Mouse (Mus musculus) liver, embryonic 13.5 days (tissue): ENCODE data around the gene Pidd1. TPM values are rescaled to one million over a fixed set of nuclear protein-coding genes. Genes with fewer than 3 reads are reported as not detected.

ENCODE experiments used
- ATAC-seq: fragments of 200-750 bp; cut with Nextera tagmentation; 2 replicates; pipeline ENCODE4 v1.8.0; 2017; ENCODE audit warnings: low read depth, mild to moderate bottlenecking, moderate number of reproducible peaks, moderate library complexity
- DNase-seq: peaks from one replicate; pipeline ENCODE4 v3.0.0; 2022
- H3K27ac ChIP-seq: fragments of 300-500 bp; sonication (generic); 2 replicates; pipeline ENCODE4 v1.5.1; 2015; ENCODE audit warnings: moderate library complexity, mild to moderate bottlenecking, inconsistent platforms
- H3K27me3 ChIP-seq: fragments of 300-500 bp; sonication (generic); 2 replicates; pipeline ENCODE4 v1.6.1; 2015; ENCODE audit warnings: mild to moderate bottlenecking, inconsistent platforms
- H3K36me3 ChIP-seq: fragments of 300-500 bp; sonication (generic); 2 replicates; pipeline ENCODE4 v1.6.1; 2015; ENCODE audit warnings: mild to moderate bottlenecking, inconsistent platforms
- H3K4me1 ChIP-seq: fragments of 300-500 bp; sonication (generic); replicated peaks from 2 replicates; pipeline ENCODE4 v1.6.1; 2015; ENCODE audit warnings: inconsistent platforms
- H3K4me2 ChIP-seq: fragments of 300-500 bp; sonication (generic); 2 replicates; pipeline ENCODE4 v1.6.1; 2015; ENCODE audit warnings: inconsistent platforms, mild to moderate bottlenecking, moderate library complexity
- H3K4me3 ChIP-seq: fragments of 300-500 bp; sonication (generic); replicated peaks from 2 replicates; pipeline ENCODE4 v1.5.1; 2015; ENCODE audit warnings: mild to moderate bottlenecking, inconsistent platforms
- H3K9ac ChIP-seq: fragments of 300-500 bp; sonication (generic); 2 replicates; pipeline ENCODE4 v1.6.1; 2015; ENCODE audit warnings: mild to moderate bottlenecking, inconsistent platforms
- H3K9me3 ChIP-seq: fragments of 300-500 bp; sonication (generic); replicated peaks from 2 replicates; pipeline ENCODE4 v1.6.1; 2016; ENCODE audit warnings: inconsistent platforms
- WGBS: fragments of 180-500 bp; shearing (Covaris S2); methylation state at CpG from one replicate; pipeline ENCODE4 v1.1.7; 2015; ENCODE audit not compliant: insufficient replicate concordance; 5-methylcytosine and 5-hydroxymethylcytosine counted together
- polyA plus RNA-seq: library from polyadenylated mRNA; unstranded; fragments of >200 nt; fragmentation: Nextera tagmentation; extraction: Ambion mirVana; gene quantifications from 2 replicates; pipeline ENCODE4 v1.2.1, GENCODE M21; 2015

Pidd1 gene
- polyA plus RNA-seq, 1 experiment from 2014 or later = 10.9 TPM

DNA sequence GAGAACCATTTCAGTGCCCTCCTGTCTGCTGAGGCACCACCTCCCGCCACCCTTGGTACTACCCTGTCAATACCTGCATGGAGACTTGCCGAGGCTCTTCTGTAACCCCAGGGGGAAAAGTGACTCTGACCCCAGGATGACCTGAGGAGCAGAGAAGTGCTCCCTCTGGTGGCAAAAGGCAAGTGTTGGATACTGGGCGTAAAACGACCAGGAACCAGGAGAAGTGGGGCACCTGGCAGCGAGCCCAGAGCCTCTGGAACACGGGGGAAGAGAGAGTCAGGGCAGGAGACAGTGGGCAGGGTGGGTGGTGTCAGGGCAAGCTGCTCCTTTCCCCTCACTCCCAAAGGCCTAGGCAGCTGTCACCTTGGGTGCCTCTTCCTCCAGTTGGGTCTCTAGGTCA, 3.2 kb downstream of the Pidd1 start:
- Histone ChIP-seq H3K36me3 (peaks cover 54% of the 10 kb centered on the region), H3K4me2 (no peak overlapping the region), H3K27ac (no peak overlapping the region), H3K4me1 (peaks cover 78% of the 10 kb centered on the region), H3K27me3 (no peaks in the 10 kb centered on the region), H3K9me3 (no peaks in the 10 kb centered on the region), H3K4me3 (no peak overlapping the region), H3K9ac (no peak overlapping the region)
- 42% methylated on average over 6 of the region's 6 CpGs for WGBS
- DNase-seq (no peak), ATAC-seq (no peak)

GRCm38 (mm10) chr7:141439811-141440210, 4.0 kb downstream of the Pidd1 start:
- ATAC-seq (no peak), DNase-seq (no peak)
- H3K27ac ChIP-seq = no peak overlapping the region
- 90% methylated on average over 11 of the region's 11 CpGs for WGBS
- H3K4me3 ChIP-seq = no peak overlapping the region
- H3K4me2 ChIP-seq = no peak overlapping the region
- H3K36me3 ChIP-seq = peaks cover 54% of the 10 kb centered on the region
- no peaks in the 10 kb centered on the region for H3K27me3 ChIP-seq
- H3K9me3 ChIP-seq = no peaks in the 10 kb centered on the region
- peaks cover 84% of the 10 kb centered on the region for H3K4me1 ChIP-seq
- no peak overlapping the region for H3K9ac ChIP-seq

DNA sequence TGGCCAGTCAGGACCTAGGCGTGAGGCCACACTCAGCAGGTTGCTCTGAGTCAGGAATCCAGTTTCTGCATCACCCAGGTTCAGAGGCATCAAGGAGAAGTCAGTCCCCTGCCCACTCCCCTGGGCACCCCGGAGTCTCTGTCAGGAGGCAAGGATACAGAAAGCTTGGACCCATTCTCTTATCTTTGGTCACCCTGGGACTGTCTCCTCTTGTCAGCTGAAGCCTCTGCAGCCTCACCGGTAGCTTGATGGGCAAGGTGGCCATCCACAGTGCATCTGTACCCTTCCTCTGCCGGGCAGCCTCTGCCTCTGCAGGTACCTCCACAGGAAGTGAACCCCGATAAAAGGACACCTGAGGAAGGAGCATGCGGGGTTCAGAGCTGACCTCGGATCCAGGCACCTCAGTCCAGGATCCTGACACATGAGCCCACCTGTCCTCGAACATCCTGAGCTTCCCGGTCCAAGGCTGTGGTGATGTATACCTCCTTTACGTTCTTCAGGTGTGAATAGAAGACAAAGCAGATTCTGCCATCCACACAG, 4.6 kb downstream of the Pidd1 start:
- DNase-seq = no peak
- Histone ChIP-seq H3K36me3 (peaks cover 54% of the 10 kb centered on the region), H3K27ac (no peak overlapping the region; the same call in 1 of the 2 replicates), H3K4me3 (no peak overlapping the region), H3K9me3 (no peaks in the 10 kb centered on the region), H3K9ac (no peak overlapping the region), H3K4me2 (no peak overlapping the region), H3K4me1 (peaks cover 84% of the 10 kb centered on the region), H3K27me3 (no peaks in the 10 kb centered on the region)
- no peak for ATAC-seq
- 91% methylated on average over 10 of the region's 10 CpGs for WGBS

DNA sequence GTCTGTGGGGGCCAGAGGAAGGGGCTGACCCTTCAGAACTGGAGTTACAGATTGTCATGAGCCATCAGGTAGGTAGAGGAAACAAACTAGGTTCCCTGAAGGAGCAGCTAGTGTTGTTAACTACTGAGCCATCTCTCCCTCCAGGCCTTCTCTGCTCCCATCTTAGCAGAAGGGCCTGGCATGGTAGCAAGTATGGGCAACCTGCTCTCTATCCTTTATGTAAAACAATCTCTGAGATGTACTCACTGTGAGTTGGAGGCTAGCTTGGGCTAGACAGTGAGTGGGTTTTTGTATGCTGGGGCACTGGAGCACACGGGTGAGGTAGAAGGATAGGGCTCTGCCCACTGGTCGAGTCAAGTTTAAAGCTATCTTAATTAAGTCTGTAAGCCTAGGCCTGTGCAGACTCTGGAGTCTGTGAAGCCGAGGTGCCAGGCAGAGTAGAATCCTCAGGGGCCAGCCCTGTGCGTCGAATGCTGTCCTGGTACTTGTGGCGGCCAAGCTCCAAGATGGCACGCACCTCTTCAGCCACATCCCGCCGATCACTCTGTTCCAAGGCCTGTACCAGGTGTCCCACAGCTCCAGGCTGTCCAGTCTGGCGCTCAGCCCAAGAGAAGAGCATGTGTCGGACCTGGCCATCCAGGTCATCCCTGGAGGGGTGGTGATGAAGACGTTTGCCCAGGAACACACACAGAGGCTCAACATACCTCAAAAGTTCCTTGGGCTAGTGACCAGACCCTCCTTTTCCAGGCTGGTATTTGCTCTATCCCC, 5.4 kb downstream of the Pidd1 start:
- Histone ChIP-seq H3K36me3 (peaks cover 61% of the 10 kb centered on the region), H3K4me2 (no peak overlapping the region), H3K27me3 (no peaks in the 10 kb centered on the region), H3K9ac (peak overlapping the region; percentile 83; the same call in 1 of the 2 replicates), H3K4me3 (no peak overlapping the region), H3K9me3 (no peaks in the 10 kb centered on the region), H3K4me1 (peaks cover 86% of the 10 kb centered on the region), H3K27ac (peak overlapping the region; percentile 36)
- WGBS = 86% methylated on average over 12 of the region's 12 CpGs
- DNase-seq (no peak), ATAC-seq (no peak)

DNA sequence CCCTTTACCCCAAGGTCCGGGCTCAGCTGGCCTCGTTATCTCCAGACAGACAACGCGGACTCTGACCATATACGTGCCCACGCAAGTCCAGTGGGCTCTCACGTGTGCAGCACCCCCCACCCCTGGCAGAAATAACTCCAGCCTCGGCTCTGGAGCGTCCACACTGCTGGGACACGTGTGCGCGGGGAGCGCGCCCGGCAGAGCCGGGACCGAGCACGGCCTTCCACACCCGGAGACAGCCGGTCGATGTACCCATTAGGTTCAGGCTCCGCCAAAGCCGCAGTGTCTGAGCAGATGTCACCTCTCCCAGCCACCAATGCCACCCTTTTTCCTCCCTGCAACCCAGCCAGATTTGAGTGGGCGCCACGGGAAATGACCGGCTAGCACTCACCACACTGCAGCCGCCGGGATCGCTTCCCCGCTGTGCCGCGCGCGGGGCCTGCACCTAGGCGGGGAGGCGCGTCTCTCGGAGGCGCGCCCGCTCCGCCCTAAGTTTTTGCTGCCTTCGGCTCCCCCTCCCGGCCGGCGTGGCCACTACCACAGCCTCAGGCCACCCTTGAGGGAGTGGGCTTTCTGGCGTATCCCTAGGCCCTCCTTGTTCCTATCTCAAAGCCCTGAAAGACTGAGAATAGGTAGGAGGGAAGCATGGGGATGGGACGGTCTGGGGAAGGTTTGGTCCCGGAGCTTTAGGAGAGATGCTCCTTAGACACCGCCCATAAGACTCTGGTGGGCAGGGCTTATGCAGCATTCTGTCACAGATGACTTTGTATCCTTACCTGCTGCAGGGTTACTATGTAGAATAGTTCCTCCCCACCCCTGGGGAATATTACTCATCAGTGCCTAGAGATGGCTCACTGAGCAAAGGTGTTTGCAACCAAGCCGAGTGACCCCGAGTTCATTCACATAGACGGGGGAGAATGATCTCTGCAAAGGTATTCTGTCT, 6.4 kb downstream of the Pidd1 start, which contains the start of gene Slc25a22:
Gene Slc25a22 (minus strand): TSS at position 715 of the 943 bp plus-strand sequence.
- H3K4me3 ChIP-seq = peak within 1 kb of the TSS; percentile 71
- ATAC-seq (peak; percentile 78), DNase-seq (peak; percentile 69)
- H3K36me3 ChIP-seq = peaks cover 64% of the 10 kb centered on the region
- H3K4me1 ChIP-seq = peaks cover 84% of the 10 kb centered on the region
- peak within 1 kb of the TSS; percentile 75 for H3K27ac ChIP-seq
- no peaks in the 10 kb centered on the region for H3K27me3 ChIP-seq
- peak within 1 kb of the TSS; percentile 93 for H3K4me2 ChIP-seq
- H3K9ac ChIP-seq = peak within 1 kb of the TSS; percentile 83
- 6% methylated on average over 53 of the region's 53 CpGs for WGBS
- no peaks in the 10 kb centered on the region for H3K9me3 ChIP-seq

DNA sequence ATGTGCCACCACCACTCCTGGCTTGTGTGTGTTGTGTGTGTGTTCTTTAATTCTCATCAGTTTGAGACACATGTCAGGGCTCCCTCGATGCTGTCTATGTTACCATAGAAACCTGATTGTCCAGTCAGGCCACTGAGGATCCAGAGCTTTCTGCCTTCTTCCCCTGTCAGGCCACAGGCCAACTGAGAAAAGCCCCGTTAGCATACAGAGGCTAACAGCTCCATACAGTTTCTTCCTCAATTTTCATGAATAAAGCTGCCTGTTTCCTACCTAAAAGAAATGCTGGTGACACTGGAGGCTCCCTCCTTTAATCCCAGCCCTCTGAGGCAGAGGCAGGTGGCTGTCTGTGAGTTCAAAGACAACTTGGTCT, 7.3 kb downstream of the Pidd1 start:
- Histone ChIP-seq H3K9ac (peak overlapping the region; percentile 83), H3K4me2 (peak overlapping the region; percentile 93), H3K4me1 (peaks cover 81% of the 10 kb centered on the region), H3K9me3 (no peaks in the 10 kb centered on the region), H3K36me3 (peaks cover 64% of the 10 kb centered on the region), H3K4me3 (peak overlapping the region; percentile 71), H3K27ac (peak overlapping the region; percentile 75), H3K27me3 (no peaks in the 10 kb centered on the region)
- 43% methylated on average over 2 of the region's 2 CpGs for WGBS
- no peak for ATAC-seq
- no peak for DNase-seq

- H3K4me1 ChIP-seq = peaks cover 76% of the 10 kb centered on the region
- 64% methylated on average over 9 of the region's 9 CpGs for WGBS
- peaks cover 64% of the 10 kb centered on the region for H3K36me3 ChIP-seq
These were observed 7.8 kb downstream of the Pidd1 start for GRCm38 (mm10) chr7:141435856-141436522.

DNA sequence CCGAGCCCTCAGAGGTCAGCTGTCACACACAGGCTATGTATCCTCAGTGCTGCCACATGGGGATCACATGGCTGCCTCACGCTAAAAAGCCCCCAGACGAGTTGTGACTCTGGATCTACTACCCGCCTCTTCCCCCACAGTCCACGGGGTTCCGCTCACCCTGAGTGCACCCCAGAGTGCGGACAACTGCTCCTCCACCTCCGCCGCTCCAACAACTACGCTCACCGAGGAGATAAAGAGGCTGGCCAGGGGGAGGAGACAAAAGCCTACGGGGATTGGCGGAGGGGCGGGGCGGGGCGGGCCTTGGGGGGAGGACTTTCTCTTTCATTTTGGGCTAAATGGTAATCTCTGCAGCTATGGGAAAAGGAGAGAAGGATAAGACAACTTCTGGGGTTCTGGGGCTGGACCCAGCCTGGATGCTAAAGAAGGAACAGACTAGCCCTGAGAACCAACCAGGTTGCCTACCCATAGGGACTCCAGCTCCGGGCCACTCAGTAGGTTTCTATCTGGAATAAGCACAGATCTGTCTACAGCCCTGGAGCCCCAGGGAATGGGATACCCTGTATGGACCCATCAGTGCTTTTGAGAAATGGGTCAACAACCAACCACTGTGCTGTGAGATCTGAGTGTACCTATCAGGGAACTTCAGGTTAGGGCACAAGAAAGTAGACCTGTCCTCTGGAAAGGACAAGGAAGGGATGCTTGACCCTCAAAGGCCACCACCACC, 8.5 kb downstream of the Pidd1 start:
- Histone ChIP-seq H3K4me3 (peak overlapping the region; percentile 71), H3K27ac (peak overlapping the region; percentile 75), H3K36me3 (peaks cover 64% of the 10 kb centered on the region), H3K9me3 (no peaks in the 10 kb centered on the region), H3K4me1 (peaks cover 74% of the 10 kb centered on the region), H3K27me3 (no peaks in the 10 kb centered on the region), H3K4me2 (peak overlapping the region; percentile 93), H3K9ac (peak overlapping the region; percentile 60)
- ATAC-seq = peak; percentile 71
- peak; percentile 78 for DNase-seq
- 5% methylated on average over 17 of the region's 17 CpGs for WGBS

More at GRCm38 (mm10) chr7:141435856-141436522, 7.8 kb downstream of the Pidd1 start:
- no peak for DNase-seq
- H3K27ac ChIP-seq = peak overlapping the region; percentile 75
- H3K9ac ChIP-seq = peak overlapping the region; percentile 83
- H3K4me3 ChIP-seq = peak overlapping the region; percentile 71
- no peak for ATAC-seq
- no peaks in the 10 kb centered on the region for H3K27me3 ChIP-seq
- peak overlapping the region; percentile 93 for H3K4me2 ChIP-seq
- no peaks in the 10 kb centered on the region for H3K9me3 ChIP-seq

- Histone ChIP-seq H3K9me3 (no peaks in the 10 kb centered on the region), H3K4me1 (peaks cover 78% of the 10 kb centered on the region), H3K36me3 (peaks cover 58% of the 10 kb centered on the region), H3K27me3 (no peaks in the 10 kb centered on the region), H3K4me2 (peak overlapping the region; percentile 93), H3K4me3 (peak overlapping the region; percentile 71), H3K9ac (peak overlapping the region; percentile 60), H3K27ac (peak overlapping the region; percentile 40)
- no peak for ATAC-seq
- 33% methylated on average over 8 of the region's 8 CpGs for WGBS
- no peak for DNase-seq
These were observed 9.4 kb downstream of the Pidd1 start for GRCm38 (mm10) chr7:141434464-141434863.
